Mouse (Mus musculus) CH12.LX (cell line): ENCODE results near the gene Rps6.

Experiments used
- CHD1 ChIP-seq: IDR thresholded peaks from 2 replicates; pipeline ENCODE4 v1.6.1; 2012; ENCODE audit warnings: low read depth, low read length, improper control_type of control experiment, inconsistent platforms
- CTCF ChIP-seq, 2 experiments: IDR thresholded peaks in 1 of 2; conservative IDR thresholded peaks in 1 of 2; 2 replicates each; pipeline ENCODE4 v1.5.1; 2011 to 2012; ENCODE audit warnings: low read depth in 2 of 2, low read length in 2 of 2, improper control_type of control experiment in 1 of 2, inconsistent platforms in 1 of 2, mild to moderate bottlenecking in 1 of 2, moderate library complexity in 1 of 2
- JUND ChIP-seq: conservative IDR thresholded peaks from 2 replicates; pipeline ENCODE4 v1.6.1; 2011; ENCODE audit warnings: low read depth, low read length, improper control_type of control experiment
- MAX ChIP-seq: IDR thresholded peaks from 2 replicates; pipeline ENCODE4 v1.6.1; 2011; ENCODE audit warnings: low read length, improper control_type of control experiment
- MEF2A ChIP-seq: IDR thresholded peaks from 2 replicates; pipeline ENCODE4 v1.6.1; 2014; ENCODE audit warnings: low read depth, mild to moderate bottlenecking, inconsistent platforms, low read length, improper control_type of control experiment, borderline replicate concordance
- ZKSCAN1 ChIP-seq: IDR thresholded peaks from 2 replicates; pipeline ENCODE4 v1.6.1; 2012; ENCODE audit warnings: low read depth, inconsistent platforms, low read length, improper control_type of control experiment, borderline replicate concordance

DNA sequence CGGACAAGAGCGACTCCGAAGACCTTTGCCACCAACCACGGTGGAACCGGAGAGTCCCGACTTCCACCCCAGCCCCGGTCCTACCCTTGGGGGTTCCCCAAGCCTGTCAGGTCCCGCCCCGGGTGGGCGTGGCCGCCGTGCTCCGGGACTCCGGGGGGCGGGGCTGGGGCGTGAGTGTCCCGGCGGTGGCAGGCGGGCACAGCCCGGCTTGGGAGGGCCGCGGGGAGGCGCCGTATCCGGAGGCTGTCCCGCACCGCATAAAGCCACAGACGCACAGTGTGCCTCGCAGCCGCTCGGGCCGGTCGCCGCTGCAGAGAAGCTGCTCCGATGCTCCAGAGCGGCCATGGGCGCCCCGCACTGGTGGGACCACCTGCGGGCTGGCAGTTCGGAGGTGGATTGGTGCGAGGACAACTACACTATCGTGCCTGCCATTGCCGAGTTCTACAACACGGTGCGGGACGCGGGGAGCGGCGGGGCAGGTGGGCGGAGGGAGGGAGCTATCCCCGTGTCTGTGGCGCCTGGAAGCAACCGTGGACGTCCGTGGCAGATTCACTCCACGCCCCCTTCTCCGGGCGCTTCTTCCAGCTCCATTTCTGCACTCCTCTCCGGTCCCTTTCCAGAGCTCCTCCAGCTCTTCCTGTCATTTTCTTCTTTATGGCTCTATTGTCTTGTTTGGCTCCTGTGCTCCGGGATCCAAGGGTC, 17.1 kb upstream of the Rps6 start, which contains the start of gene Acer2:
- no peak for TF ChIP-seq MEF2A
- TF ChIP-seq CTCF (conservative IDR thresholded peaks at IDR 0.05 in 1 of 2, IDR thresholded peaks at IDR 0.05 in 1 of 2; ENCODE audit: low read depth in 2 of 2, low read length in 2 of 2), result peak in 1 of 2 experiments; percentile 7; a peak in 1 of 4 replicates
- TF ChIP-seq ZKSCAN1, result no peak
- no peak for TF ChIP-seq JUND
- no peak; the same call in 1 of the 2 replicates for TF ChIP-seq MAX
- TF ChIP-seq CHD1, result no peak
